Mouse (Mus musculus) urinary bladder, postnatal 4 days (tissue): ENCODE results near the gene Prl5a1.

ENCODE experiments used
- DNase-seq, 2 experiments: peaks; one replicate each; pipeline ENCODE4 v3.0.0; 2021 to 2022; ENCODE audit warnings: low spot score in 2 of 2

Gene Prl5a1

DNA sequence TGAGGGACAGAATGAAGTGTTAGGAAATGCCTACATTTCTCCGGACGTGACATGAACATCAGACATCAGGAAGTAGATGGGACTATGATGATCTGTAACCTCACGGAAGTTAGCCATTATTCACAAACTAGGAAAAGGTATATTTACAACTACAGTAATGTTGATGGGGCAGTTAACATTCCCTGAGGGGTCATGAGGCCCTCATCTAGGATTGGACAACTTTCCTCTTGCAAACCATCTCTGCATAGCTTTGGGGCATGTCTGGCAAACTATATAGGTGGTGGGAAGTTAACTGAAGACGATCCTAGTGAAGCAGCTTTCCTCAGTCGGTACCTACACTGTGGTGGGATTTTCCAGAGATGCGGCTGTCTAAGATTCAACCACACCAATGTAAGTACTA is at the start of gene Prl5a1:
Gene Prl5a1, plus strand, starts transcription at position 301 of the 400 bp plus-strand sequence.
- DNase-seq: no peak

DNA sequence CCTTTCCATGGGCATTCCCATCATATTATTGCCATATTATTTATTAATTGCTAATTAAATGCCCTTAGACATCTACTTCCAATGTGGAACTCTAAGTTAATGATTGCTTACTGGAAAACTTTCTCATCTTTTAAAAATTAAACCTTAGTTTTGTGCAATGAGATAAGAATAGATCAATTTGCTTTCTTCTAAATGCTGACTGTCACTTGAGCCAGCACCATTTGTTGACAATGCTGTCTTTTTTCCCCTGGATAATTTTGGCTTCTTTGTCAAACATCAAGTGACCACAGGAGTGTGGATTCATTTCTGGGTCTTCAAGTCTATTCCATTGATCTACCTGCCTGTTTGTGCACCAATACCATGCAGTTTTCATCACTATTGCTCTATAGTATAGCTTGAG is 46.1 kb upstream of the Prl5a1 start:
- DNase-seq: no peak

DNA sequence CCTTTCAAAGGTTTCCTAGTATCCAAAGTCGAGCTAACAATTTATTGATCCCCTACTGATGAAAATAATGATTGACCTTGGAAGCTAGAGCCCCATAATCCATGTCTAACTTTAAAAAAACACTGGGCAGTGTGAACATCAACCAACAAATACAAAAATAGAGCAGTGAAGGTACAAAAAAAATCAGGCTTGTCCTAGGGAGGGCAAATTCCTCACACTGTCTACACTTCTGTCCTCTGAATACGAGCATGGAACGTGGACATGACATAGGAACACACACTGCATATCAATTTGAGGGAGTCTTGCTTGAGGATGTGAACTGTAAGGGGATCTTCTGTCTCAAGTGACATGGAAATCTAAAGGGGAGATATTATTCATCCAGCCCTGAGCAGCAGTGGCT is 33.7 kb upstream of the Prl5a1 start:
- DNase-seq: no peak

DNA sequence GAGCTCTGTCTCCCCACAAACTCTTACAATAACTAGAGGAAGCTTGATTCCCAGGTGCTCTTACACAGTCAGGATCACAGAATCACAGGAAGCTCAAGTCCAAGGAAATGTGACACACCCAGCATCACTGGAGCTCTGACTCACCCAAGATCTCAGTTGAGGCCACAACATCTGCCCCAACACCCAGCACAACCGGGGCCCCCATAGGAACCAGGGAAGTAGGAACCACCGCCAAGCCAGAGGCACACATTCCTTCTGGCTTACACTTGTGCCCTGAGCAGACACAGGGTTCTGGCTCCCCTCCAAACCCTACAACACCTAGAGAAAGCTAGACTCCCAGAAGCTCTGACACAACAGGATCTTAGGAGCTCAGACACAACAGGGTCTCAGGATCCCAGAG is 9.5 kb upstream of the Prl5a1 start:
- DNase-seq: no peak

DNA sequence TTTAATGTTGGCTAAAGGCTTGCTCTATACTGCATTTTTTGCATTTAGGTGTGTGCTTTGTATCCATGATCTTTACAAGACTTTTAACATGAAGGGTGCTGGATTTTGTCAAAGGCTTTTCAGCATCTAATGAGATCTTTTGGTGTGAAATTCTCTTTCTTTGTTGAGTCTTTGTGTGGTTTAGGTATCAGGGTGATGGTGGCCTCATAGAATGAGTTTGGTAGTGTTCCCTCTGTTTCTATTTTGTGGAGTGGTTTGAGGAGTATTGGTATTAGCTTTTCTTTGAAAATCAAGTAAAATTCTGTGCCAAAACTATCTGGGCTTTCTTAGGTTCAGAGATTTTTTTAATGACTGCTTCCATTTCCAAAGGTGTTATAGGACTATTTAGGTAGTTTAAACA is 6.5 kb upstream of the Prl5a1 start:
- DNase-seq: no peak
